Mouse (Mus musculus) megakaryocyte, embryonic 14.5 days (primary cell): ENCODE data around the gene Obscn. TPM values are rescaled to one million over a fixed set of nuclear protein-coding genes. Genes with fewer than 3 reads are reported as not detected.

Experiments used
- H3K27me3 ChIP-seq: replicated peaks from 2 replicates; pipeline ENCODE3; 2012; ENCODE audit warnings: inconsistent platforms
- H3K36me3 ChIP-seq: replicated peaks from 2 replicates; pipeline ENCODE3; 2012; ENCODE audit warnings: low read length, inconsistent platforms, mixed read lengths
- H3K4me1 ChIP-seq: 2 replicates; pipeline ENCODE4 v1.6.1; 2012; ENCODE audit warnings: inconsistent platforms
- H3K4me3 ChIP-seq: replicated peaks from 2 replicates; pipeline ENCODE3; 2012; ENCODE audit warnings: moderate library complexity, mild to moderate bottlenecking, inconsistent platforms
- H3K9me3 ChIP-seq: 2 replicates; pipeline ENCODE4 v1.6.1; 2012; ENCODE audit warnings: inconsistent platforms
- FLI1 ChIP-seq: IDR thresholded peaks from 2 replicates; pipeline ENCODE4 v1.6.1; 2012; ENCODE audit warnings: low read length, inconsistent platforms, mixed read lengths
- GATA1 ChIP-seq: IDR thresholded peaks from 3 replicates; pipeline ENCODE4 v1.6.1; 2012; ENCODE audit warnings: mixed read lengths, low read length, inconsistent platforms, borderline replicate concordance
- polyA plus RNA-seq: library from polyadenylated mRNA; stranded (reverse); fragments of >175 nt; gene quantifications from 2 replicates; pipeline ENCODE4 v1.2.3, GENCODE M21; 2012; ENCODE audit warnings: low replicate concordance; ENCODE audit not compliant: insufficient read depth

The Obscn gene
- polyA plus RNA-seq, 1 experiment = 9.6 TPM

GRCm38 (mm10) chr11:58969659-58970058, 166.5 kb downstream of the Obscn start:
- Histone ChIP-seq H3K36me3 (peaks cover 63% of the 10 kb centered on the region), H3K27me3 (peaks cover 5% of the 10 kb centered on the region), H3K9me3 (no peaks in the 10 kb centered on the region), H3K4me3 (no peak overlapping the region), H3K4me1 (peaks cover 48% of the 10 kb centered on the region)
- TF ChIP-seq FLI1 = no peak
- TF ChIP-seq GATA1 = no peak

GRCm38 (mm10) chr11:58969027-58969426, 167.2 kb downstream of the Obscn start:
- H3K4me3 ChIP-seq = no peak overlapping the region
- no peaks in the 10 kb centered on the region for H3K9me3 ChIP-seq
- peaks cover 44% of the 10 kb centered on the region for H3K4me1 ChIP-seq
- no peak for TF ChIP-seq GATA1
- TF ChIP-seq FLI1 = no peak
- H3K27me3 ChIP-seq = peaks cover 7% of the 10 kb centered on the region
- peaks cover 59% of the 10 kb centered on the region for H3K36me3 ChIP-seq

GRCm38 (mm10) chr11:58968551-58968950, 167.7 kb downstream of the Obscn start:
- Histone ChIP-seq H3K4me3 (no peak overlapping the region), H3K9me3 (no peaks in the 10 kb centered on the region), H3K27me3 (peaks cover 11% of the 10 kb centered on the region), H3K4me1 (peaks cover 46% of the 10 kb centered on the region), H3K36me3 (peaks cover 59% of the 10 kb centered on the region)
- TF ChIP-seq FLI1 (no peak), GATA1 (no peak)

DNA sequence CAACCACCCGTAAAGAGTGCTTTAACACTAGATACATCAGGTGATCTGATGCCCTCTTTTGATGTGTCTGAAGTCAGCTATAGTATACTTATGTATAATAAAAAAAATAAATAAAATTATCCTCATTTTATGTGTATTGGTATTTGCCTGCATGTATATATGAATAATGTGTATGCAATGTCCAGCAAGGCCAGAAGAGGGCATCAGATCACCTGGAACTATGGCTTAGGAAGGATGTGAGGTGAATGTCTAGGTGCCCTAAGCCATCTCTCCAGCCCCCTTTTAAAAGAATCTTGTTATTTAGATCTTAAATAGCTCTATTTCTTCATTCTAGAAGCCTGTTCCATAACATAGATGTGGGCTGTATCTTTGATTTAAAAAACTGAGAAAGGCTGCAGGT, 168.9 kb downstream of the Obscn start:
- H3K36me3 ChIP-seq = peaks cover 55% of the 10 kb centered on the region
- H3K9me3 ChIP-seq = peaks cover under 1% of the 10 kb centered on the region; the same call in 1 of the 2 replicates
- H3K4me1 ChIP-seq = peaks cover 49% of the 10 kb centered on the region
- no peak overlapping the region for H3K4me3 ChIP-seq
- H3K27me3 ChIP-seq = peaks cover 21% of the 10 kb centered on the region
- TF ChIP-seq GATA1 = no peak
- TF ChIP-seq FLI1 = no peak

- Histone ChIP-seq H3K36me3 (peaks cover 42% of the 10 kb centered on the region), H3K9me3 (peaks cover 13% of the 10 kb centered on the region), H3K4me1 (peaks cover 36% of the 10 kb centered on the region), H3K4me3 (no peak overlapping the region), H3K27me3 (peaks cover 32% of the 10 kb centered on the region)
- TF ChIP-seq GATA1 = no peak
- no peak for TF ChIP-seq FLI1
Observed at GRCm38 (mm10) chr11:58965001-58965760, 171.0 kb downstream of the Obscn start.

DNA sequence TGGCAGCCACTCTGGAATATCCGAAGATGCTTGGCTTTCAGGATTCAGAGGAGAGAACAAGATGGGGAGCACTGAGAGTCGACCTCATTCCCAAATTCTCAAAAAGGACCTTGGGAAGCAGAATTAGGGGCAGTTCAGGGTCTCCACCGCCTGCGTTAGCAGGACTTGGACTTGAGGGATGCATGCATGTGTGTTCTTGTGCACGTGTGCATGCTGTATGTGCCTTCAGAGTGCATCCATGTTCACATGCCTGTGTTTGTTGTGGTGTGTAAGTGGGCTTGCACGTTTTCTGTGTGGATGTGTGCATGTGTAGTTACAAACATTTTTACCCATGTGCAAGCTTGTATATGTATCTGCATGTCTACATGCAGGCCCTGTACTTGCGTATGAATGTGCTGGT, 172.0 kb downstream of the Obscn start:
- peaks cover 32% of the 10 kb centered on the region for H3K27me3 ChIP-seq
- TF ChIP-seq GATA1 (no peak), FLI1 (no peak)
- no peak overlapping the region for H3K4me3 ChIP-seq
- H3K36me3 ChIP-seq = peaks cover 32% of the 10 kb centered on the region
- peaks cover 13% of the 10 kb centered on the region for H3K9me3 ChIP-seq
- H3K4me1 ChIP-seq = peaks cover 37% of the 10 kb centered on the region

DNA sequence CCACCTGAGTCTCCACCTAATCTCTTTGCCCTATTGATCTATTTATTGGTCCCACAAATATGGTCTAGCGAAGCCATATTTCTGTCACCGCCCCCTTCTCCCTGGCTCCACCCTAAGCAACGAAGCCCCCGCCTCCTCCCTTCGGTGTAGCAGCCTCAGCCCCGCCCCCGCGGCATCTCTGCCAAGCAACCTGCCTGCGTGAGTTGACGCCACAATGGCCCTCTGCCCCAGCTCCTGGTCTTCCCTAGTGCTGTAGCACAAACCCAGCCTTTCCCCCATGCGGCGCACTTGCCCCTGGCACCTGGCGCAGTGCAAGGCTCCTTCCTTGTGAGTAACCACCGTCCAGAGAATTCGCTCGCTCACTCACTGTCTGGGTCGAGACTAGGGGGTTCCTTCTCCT, 172.7 kb downstream of the Obscn start:
- TF ChIP-seq GATA1 = no peak
- no peak for TF ChIP-seq FLI1
- Histone ChIP-seq H3K36me3 (peaks cover 29% of the 10 kb centered on the region), H3K9me3 (peaks cover 13% of the 10 kb centered on the region), H3K27me3 (peaks cover 32% of the 10 kb centered on the region), H3K4me1 (peaks cover 38% of the 10 kb centered on the region), H3K4me3 (no peak overlapping the region)

DNA sequence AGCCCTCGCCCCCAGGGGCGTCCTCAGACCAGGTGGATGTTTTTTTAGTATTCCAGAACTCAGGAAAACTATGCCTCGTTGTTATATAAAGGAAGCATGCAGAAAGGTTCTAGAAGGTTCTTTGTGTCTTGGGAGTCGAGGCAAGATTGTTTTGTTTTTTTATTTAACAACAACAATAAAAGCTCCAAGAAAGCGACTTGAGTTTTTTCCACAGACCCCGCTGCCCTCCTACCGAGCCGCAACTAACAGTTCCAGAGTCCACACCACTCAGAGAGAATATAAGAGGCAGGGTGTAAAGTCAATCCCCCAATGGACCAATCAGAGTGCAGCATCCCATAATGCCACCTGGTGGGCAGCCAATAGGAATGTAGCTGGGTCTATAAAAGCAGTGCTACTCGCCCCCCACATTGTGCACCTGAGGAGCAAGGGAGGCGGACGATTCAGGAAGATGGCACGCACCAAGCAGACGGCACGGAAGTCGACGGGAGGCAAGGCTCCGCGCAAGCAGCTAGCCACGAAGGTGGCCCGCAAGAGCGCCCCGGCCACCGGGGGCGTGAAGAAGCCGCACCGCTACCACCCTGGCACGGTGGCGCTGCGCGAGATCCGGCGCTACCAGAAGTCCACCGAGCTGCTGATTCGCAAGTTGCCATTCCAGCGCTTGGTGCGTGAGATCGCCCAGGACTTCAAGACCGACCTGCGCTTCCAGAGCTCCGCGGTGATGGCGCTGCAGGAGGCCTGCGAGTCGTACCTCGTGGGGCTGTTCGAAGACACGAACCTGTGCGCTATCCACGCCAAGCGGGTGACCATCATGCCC, 174.6 kb downstream of the Obscn start:
- H3K27me3 ChIP-seq = peaks cover 32% of the 10 kb centered on the region
- peaks cover 13% of the 10 kb centered on the region for H3K9me3 ChIP-seq
- H3K4me1 ChIP-seq = peaks cover 52% of the 10 kb centered on the region
- no peak for TF ChIP-seq GATA1
- no peak for TF ChIP-seq FLI1
- peak overlapping the region; percentile 2 for H3K4me3 ChIP-seq
- H3K36me3 ChIP-seq = peaks cover 31% of the 10 kb centered on the region

- Histone ChIP-seq H3K36me3 (peaks cover 32% of the 10 kb centered on the region), H3K4me3 (peak overlapping the region; percentile 92), H3K9me3 (peaks cover 13% of the 10 kb centered on the region), H3K27me3 (peaks cover 28% of the 10 kb centered on the region), H3K4me1 (peaks cover 58% of the 10 kb centered on the region)
- TF ChIP-seq GATA1 (no peak), FLI1 (no peak)
Observed at GRCm38 (mm10) chr11:58959921-58960465, 176.2 kb downstream of the Obscn start.

DNA sequence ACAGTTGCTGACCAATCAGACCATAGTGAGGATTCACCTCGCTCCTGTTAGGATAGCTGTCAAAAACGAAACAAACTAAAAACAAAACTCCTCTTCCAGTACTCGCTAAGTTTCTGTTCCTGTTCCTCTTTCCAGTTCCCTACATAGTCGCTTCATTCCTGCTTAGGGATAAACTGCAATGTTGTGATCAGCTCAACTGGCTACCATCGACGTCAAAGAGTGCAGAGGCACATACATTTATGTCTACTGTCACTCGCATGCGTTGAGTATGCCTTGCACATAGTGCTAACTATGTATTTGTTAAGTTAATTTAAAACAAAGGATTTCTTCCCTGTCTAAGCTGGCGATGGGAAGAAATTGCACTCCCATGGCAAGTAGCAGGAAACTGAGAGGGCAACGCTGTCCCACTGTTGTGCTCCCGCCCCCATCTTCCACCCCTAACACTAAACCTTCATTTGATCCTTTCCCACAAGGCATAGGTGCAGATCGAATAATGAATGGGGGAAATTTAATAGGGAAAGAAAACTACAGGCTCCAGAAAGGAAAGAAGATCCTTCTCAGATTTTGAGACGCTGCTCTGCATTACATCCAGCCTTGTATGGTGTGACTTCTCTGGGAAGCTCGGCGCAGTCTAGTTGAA, 176.9 kb downstream of the Obscn start:
- Histone ChIP-seq H3K27me3 (peaks cover 27% of the 10 kb centered on the region), H3K4me3 (peak overlapping the region; percentile 92), H3K36me3 (peaks cover 30% of the 10 kb centered on the region), H3K9me3 (peaks cover 13% of the 10 kb centered on the region), H3K4me1 (peaks cover 56% of the 10 kb centered on the region)
- TF ChIP-seq FLI1 (no peak), GATA1 (no peak)
